Mouse (Mus musculus): ENCODE results near the gene 4933402E13Rik.

Gene 4933402E13Rik

DNA sequence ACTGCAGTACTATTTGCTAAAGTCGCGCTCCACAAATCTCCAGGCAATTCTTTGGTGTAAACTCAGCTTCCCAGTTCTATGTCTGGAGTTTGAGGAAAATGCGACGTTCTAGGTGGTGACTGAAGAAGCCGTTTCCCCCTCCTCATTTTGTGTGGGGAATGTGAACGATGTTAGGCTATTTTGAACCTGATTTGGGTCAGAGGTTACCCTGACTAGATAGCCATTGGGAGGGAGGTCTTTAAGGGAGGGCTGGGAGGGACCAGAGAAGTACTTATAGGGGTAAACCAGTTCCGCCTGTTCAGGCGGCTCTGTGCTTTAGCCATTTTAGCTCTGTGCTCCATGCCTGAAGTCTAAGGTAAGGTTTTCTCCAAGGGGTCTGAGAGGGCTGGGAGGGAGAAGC lies at the start of gene 4933402E13Rik:
Gene 4933402E13Rik (plus strand): TSS at position 301 of the 400 bp plus-strand sequence.
- DNase-seq (ENCODE audit: inconsistent ontology term), result no peak
